In genomic region chr9:8703516-8703915, GRCm38 (mm10) we compare ENCODE assay signal across 20 mouse cellular contexts.
"Had no signal": no experiment of that assay in that cellular context is flagged by ENCODE, and none has a peak within 500 bp of the region (broad histone marks: within the 10 kb centered on the region; RNA-seq: fewer than 3 reads in every experiment).

No protein-coding gene starts in this region.

- H3K4me3 ChIP-seq: lung, embryonic 15.5 days; midbrain, embryonic 10.5 days; midbrain, embryonic 12.5 days; myocyte; neural tube, embryonic 13.5 days; neural tube, embryonic 15.5 days; stomach, embryonic 15.5 days had no signal

- H3K27ac ChIP-seq: lung, embryonic 15.5 days; midbrain, embryonic 10.5 days; midbrain, embryonic 12.5 days; neural tube, embryonic 13.5 days; neural tube, embryonic 15.5 days; stomach, embryonic 15.5 days; stomach, postnatal 0 days had no signal

- H3K4me1 ChIP-seq: lung, embryonic 15.5 days; midbrain, embryonic 10.5 days; midbrain, embryonic 12.5 days; neural tube, embryonic 13.5 days; neural tube, embryonic 15.5 days; stomach, embryonic 15.5 days had no signal

- H3K36me3 ChIP-seq: lung, embryonic 15.5 days; midbrain, embryonic 10.5 days; midbrain, embryonic 12.5 days; neural tube, embryonic 13.5 days; neural tube, embryonic 15.5 days; stomach, embryonic 15.5 days had no signal

- H3K27me3 ChIP-seq: lung, embryonic 15.5 days; midbrain, embryonic 12.5 days; neural tube, embryonic 13.5 days; neural tube, embryonic 15.5 days; stomach, embryonic 15.5 days had no signal

- ATAC-seq: lung, postnatal 0 days; midbrain, embryonic 16.5 days had no signal

- H3K9ac ChIP-seq: lung, embryonic 15.5 days; midbrain, embryonic 12.5 days; neural tube, embryonic 13.5 days; neural tube, embryonic 15.5 days; stomach, embryonic 15.5 days had no signal

- DNase-seq: lung, adult 18-20 months; lung, postnatal 14 days; lung, postnatal 4 days; midbrain, embryonic 14.5 days; retina, postnatal 1 day; right cerebral cortex, adult 18-20 months; right cerebral cortex, postnatal 25 days; thymus, adult 18-20 months; thymus, postnatal 14 days; thymus, postnatal 36 days had no signal

- H3K9me3 ChIP-seq: lung, embryonic 15.5 days; midbrain, embryonic 10.5 days; midbrain, embryonic 12.5 days; neural tube, embryonic 13.5 days; neural tube, embryonic 15.5 days; stomach, embryonic 15.5 days had no signal

- H3K4me2 ChIP-seq: lung, embryonic 15.5 days; midbrain, embryonic 12.5 days; neural tube, embryonic 13.5 days; neural tube, embryonic 15.5 days; stomach, embryonic 15.5 days had no signal
